Mouse (Mus musculus) CH12.LX (cell line): ENCODE results near the gene Elof1.

Experiments used
- CTCF ChIP-seq, 2 experiments: IDR thresholded peaks in 1 of 2; conservative IDR thresholded peaks in 1 of 2; 2 replicates each; pipeline ENCODE4 v1.5.1; 2011 to 2012; ENCODE audit warnings: low read depth in 2 of 2, low read length in 2 of 2, improper control_type of control experiment in 1 of 2, inconsistent platforms in 1 of 2, mild to moderate bottlenecking in 1 of 2, moderate library complexity in 1 of 2
- POLR2A ChIP-seq: IDR thresholded peaks from 2 replicates; pipeline ENCODE4 v1.6.1; 2011; ENCODE audit warnings: low read depth, mild to moderate bottlenecking, improper control_type of control experiment, low read length

GRCm38 (mm10) chr9:22125246-22126027 is 8.5 kb upstream of the Elof1 start:
- no peak for TF ChIP-seq POLR2A
- TF ChIP-seq CTCF (conservative IDR thresholded peaks at IDR 0.05 in 1 of 2, IDR thresholded peaks at IDR 0.05 in 1 of 2; ENCODE audit: low read depth in 2 of 2, low read length in 2 of 2) = peak in 1 of 2 experiments; percentile 8; a peak in 1 of 4 replicates
